Comparison of ENCODE assay signal across 8 mouse cellular contexts in the genomic region with DNA sequence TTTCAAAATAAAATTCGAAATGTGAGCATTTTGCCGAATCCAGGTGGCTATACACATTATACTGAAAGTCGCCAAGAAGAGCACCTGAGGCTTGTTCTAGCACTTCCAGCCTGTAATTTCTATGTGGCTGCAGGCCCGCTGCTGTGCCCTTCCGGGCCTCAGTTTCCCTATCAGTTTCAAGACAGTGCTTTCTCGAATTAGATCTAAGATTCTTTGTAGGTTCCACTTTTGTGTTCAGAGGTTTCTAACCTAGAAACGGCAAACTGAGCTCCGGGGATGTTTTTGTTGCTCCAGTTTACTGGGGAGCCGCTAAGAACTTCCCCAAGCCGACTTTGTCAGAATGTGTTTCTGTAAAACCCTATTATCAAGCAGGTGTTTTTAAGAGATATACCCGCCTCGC. TPM values are rescaled to one million over a fixed set of nuclear protein-coding genes. Genes with fewer than 3 reads are reported as not detected.
DNase-seq lines count a peak whose midpoint lies in the region; ATAC-seq and TF ChIP-seq lines count a peak whose summit lies in the region.

No protein-coding gene starts in this region.

- peaks cover 23% of the 10 kb centered on the region for H3K4me1 ChIP-seq in heart, embryonic 10.5 days
- peaks cover 10 to 15% of the 10 kb centered on the region in 2 experiments for H3K4me1 ChIP-seq in MEL (ENCODE audit: control insufficient read depth in 1 of 2, insufficient read depth in 2 of 2, low read length in 2 of 2)
- peaks cover 21% of the 10 kb centered on the region for H3K4me1 ChIP-seq in heart, embryonic 16.5 days (ENCODE audit: control insufficient read depth, insufficient read depth, low read length)
- peaks cover 7 to 9% of the 10 kb centered on the region in 2 experiments for H3K4me1 ChIP-seq in liver, embryonic 14.5 days (replicated peaks; ENCODE audit: control insufficient read depth in 2 of 2, insufficient read depth in 2 of 2, low read length in 1 of 2)

- 52% methylated on average over 12 of the region's 12 CpGs for WGBS in heart, embryonic 10.5 days
- 45% methylated on average over 12 of the region's 12 CpGs for WGBS in heart, embryonic 16.5 days
- 20% methylated on average over 12 of the region's 12 CpGs for WGBS in liver, embryonic 14.5 days (ENCODE audit: insufficient replicate concordance)

- intact Hi-C loops in heart, postnatal 14 days (cut with DNase I), result loop anchor here (5.0 kb wide), 1 partner anchor 235 kb away; a partner anchor contains a TSS

- no peak for ATAC-seq in heart, embryonic 16.5 days (replicated peaks; ENCODE audit: extremely low read depth, insufficient read depth, low FRiP score)
- ATAC-seq in liver, embryonic 14.5 days (ENCODE audit: insufficient read depth), result no peak
- no peak for ATAC-seq in granulocyte monocyte progenitor cell, adult 5-6 weeks (replicated peaks; ENCODE audit: poor library complexity, severe bottlenecking)

- H3K9me3 ChIP-seq in heart, embryonic 10.5 days, result no peaks in the 10 kb centered on the region
- H3K9me3 ChIP-seq in MEL (replicated peaks; ENCODE audit: insufficient read depth, low read length), result no peaks in the 10 kb centered on the region
- H3K9me3 ChIP-seq in heart, embryonic 16.5 days (replicated peaks; ENCODE audit: control insufficient read depth, low read length), result no peaks in the 10 kb centered on the region
- H3K9me3 ChIP-seq in liver, embryonic 14.5 days (ENCODE audit: control insufficient read depth, low read length), result no peaks in the 10 kb centered on the region

- peak overlapping the region; percentile 88 for H3K4me2 ChIP-seq in heart, embryonic 16.5 days (ENCODE audit: low read depth, low read length)
- peak overlapping the region; percentile 86 for H3K4me2 ChIP-seq in liver, embryonic 14.5 days (ENCODE audit: low read depth)

- peak overlapping the region; percentile 78 for H3K4me3 ChIP-seq in heart, embryonic 10.5 days
- peak overlapping the region; percentile 83 to 96 for H3K4me3 ChIP-seq in MEL (ENCODE audit: control insufficient read depth in 1 of 2, insufficient read depth in 1 of 2, low read depth in 2 of 2, low read length in 2 of 2)
- peak overlapping the region; percentile 80 for H3K4me3 ChIP-seq in heart, embryonic 16.5 days (ENCODE audit: low read length)
- H3K4me3 ChIP-seq in liver, embryonic 14.5 days (ENCODE audit: insufficient read depth in 1 of 2, low read depth in 2 of 2, low read length in 2 of 2), result peak overlapping the region; percentile 83 to 86

- H3K27me3 ChIP-seq in heart, embryonic 10.5 days (ENCODE audit: insufficient read depth, poor library complexity, severe bottlenecking), result no peaks in the 10 kb centered on the region
- H3K27me3 ChIP-seq in MEL (ENCODE audit: control insufficient read depth in 1 of 2, insufficient read depth in 2 of 2, low read length in 2 of 2), result no peaks in the 10 kb centered on the region
- H3K27me3 ChIP-seq in heart, embryonic 16.5 days (ENCODE audit: control insufficient read depth, insufficient read depth, low read length), result no peaks in the 10 kb centered on the region
- H3K27me3 ChIP-seq in liver, embryonic 14.5 days (ENCODE audit: control insufficient read depth, insufficient read depth, low read length), result no peaks in the 10 kb centered on the region

- no peaks in the 10 kb centered on the region for H3K36me3 ChIP-seq in heart, embryonic 10.5 days
- peaks cover 0 to 28% of the 10 kb centered on the region in 2 experiments; a peak in 2 of 4 replicates for H3K36me3 ChIP-seq in MEL (ENCODE audit: control insufficient read depth in 1 of 2, insufficient read depth in 2 of 2, low read length in 2 of 2)
- H3K36me3 ChIP-seq in heart, embryonic 16.5 days (ENCODE audit: control insufficient read depth, insufficient read depth), result no peaks in the 10 kb centered on the region
- no peaks in the 10 kb centered on the region for H3K36me3 ChIP-seq in liver, embryonic 14.5 days (replicated peaks; ENCODE audit: control insufficient read depth, insufficient read depth, low read depth)

- H3K9ac ChIP-seq in MEL (ENCODE audit: control insufficient read depth, low read depth, low read length, poor library complexity, severe bottlenecking), result peak overlapping the region; percentile 96
- H3K9ac ChIP-seq in heart, embryonic 16.5 days (ENCODE audit: low read length), result peak overlapping the region; percentile 90
- peak overlapping the region; percentile 78 for H3K9ac ChIP-seq in liver, embryonic 14.5 days (replicated peaks)

- TF ChIP-seq CTCF in MEL (IDR thresholded peaks at IDR 0.05 in 2 of 3, conservative IDR thresholded peaks at IDR 0.05 in 1 of 3; ENCODE audit: control insufficient read depth in 1 of 3, insufficient read depth in 1 of 3, low read depth in 2 of 3, low read length in 3 of 3, poor library complexity in 1 of 3, severe bottlenecking in 1 of 3), result no peak
- no peak for TF ChIP-seq CTCF in liver, embryonic 14.5 days (IDR thresholded peaks at IDR 0.05; ENCODE audit: low read depth)

- TF ChIP-seq RAD21 in MEL (IDR thresholded peaks at IDR 0.05; ENCODE audit: low read depth, low read length), result no peak

- H3K27ac ChIP-seq in heart, embryonic 10.5 days, result peak overlapping the region; percentile 96
- peak overlapping the region; percentile 80 for H3K27ac ChIP-seq in MEL (ENCODE audit: control insufficient read depth, low read depth, low read length)
- peak overlapping the region; percentile 76; the same call in 1 of the 2 replicates for H3K27ac ChIP-seq in heart, embryonic 16.5 days (ENCODE audit: low read length)
- peak overlapping the region; percentile 28 for H3K27ac ChIP-seq in liver, embryonic 14.5 days

- peak in 1 of 2 experiments; percentile 34; a peak in 1 of 4 replicates for TF ChIP-seq EP300 in MEL (IDR thresholded peaks at IDR 0.05; ENCODE audit: low read depth in 1 of 2, low read length in 2 of 2)
- peak; percentile 21; the same call in 1 of the 2 replicates for TF ChIP-seq EP300 in liver, embryonic 14.5 days (IDR thresholded peaks at IDR 0.05; ENCODE audit: low read depth)

- peaks cover 16% of the 10 kb centered on the region for H3K79me2 ChIP-seq in MEL (ENCODE audit: control insufficient read depth, insufficient read depth, low read length, poor library complexity)

- no peak for DNase-seq in heart, embryonic 10.5 days (ENCODE audit: low spot score)
- no peak for DNase-seq in heart, postnatal 14 days
- peak; percentile 74 for DNase-seq in MEL (ENCODE audit: low read depth, low spot score)
- DNase-seq in liver, embryonic 14.5 days (ENCODE audit: low read depth in 3 of 3, low spot score in 3 of 3), result peak in 1 of 3 experiments; percentile 6
- DNase-seq in thymus, postnatal 25 days, result peak; percentile 32
- no peak for DNase-seq in urinary bladder, adult 2 months (ENCODE audit: low spot score)

- no peak for TF ChIP-seq POLR2A in MEL (IDR thresholded peaks at IDR 0.05; ENCODE audit: control insufficient read depth in 1 of 2, insufficient read depth in 1 of 2, low read depth in 1 of 2, low read length in 2 of 2, poor library complexity in 1 of 2)

TF ChIP-seq in MEL, 35 proteins besides CTCF, POLR2A, EP300 and RAD21 (continues in another document):
- TF ChIP-seq CHD2 (IDR thresholded peaks at IDR 0.05; ENCODE audit: low read length), result no peak
- 0 out of 2 replicates have a peak, but pooled peaks have one; percentile 2 for TF ChIP-seq HCFC1 (IDR thresholded peaks at IDR 0.05; ENCODE audit: low read depth, low read length)
- peak; percentile 47; the same call in 1 of the 2 replicates for TF ChIP-seq TAL1 (IDR thresholded peaks at IDR 0.05; ENCODE audit: low read length)
- peak; percentile 17; the same call in 1 of the 2 replicates for TF ChIP-seq TCF12 (IDR thresholded peaks at IDR 0.05; ENCODE audit: low read depth, low read length)

RNA-seq across cellular contexts. Expression of a gene that starts 0.8 kb away (rescaled TPM):
- 21.4 and 29.7 TPM in 2 replicates for polyA plus RNA-seq in heart, embryonic 10.5 days (2016; fragmentation: Nextera tagmentation; extraction: Ambion mirVana)
- total RNA-seq in heart, postnatal 14 days (2021), result 10 to 100 TPM; 17.1 to 17.3 TPM
- total RNA-seq in MEL (2012; rRNA removed), result 18.3 and 18.9 TPM in 2 replicates
- polyA plus RNA-seq in MEL (2012; ENCODE audit: insufficient read depth in 1 of 2, insufficient read length in 2 of 2, low read depth in 1 of 2, low replicate concordance in 2 of 2, missing spikeins in 1 of 2), result 10 to 100 TPM in 1 of 2 experiments, not detected in 1; 22.0 TPM
- 20.7 and 23.4 TPM in 2 replicates for polyA plus RNA-seq in heart, embryonic 16.5 days (2015; fragmentation: Nextera tagmentation; extraction: Ambion mirVana)
- 2.8 and 4.9 TPM in 2 replicates for polyA plus RNA-seq in liver, embryonic 14.5 days (2012; rRNA removed)
- polyA plus RNA-seq in liver, embryonic 14.5 days (2014; fragmentation: Nextera tagmentation; extraction: Ambion mirVana), result 7.2 and 7.8 TPM in 2 replicates
- 13.8 and 16.1 TPM in 2 replicates for polyA plus RNA-seq in urinary bladder, adult 2 months (2012; rRNA removed)
- total RNA-seq in granulocyte monocyte progenitor cell, adult 5-6 weeks (2014; fragmentation: Nextera tagmentation), result 40.5 and 47.2 TPM in 2 replicates
- total RNA-seq in granulocyte monocyte progenitor cell, adult 5-6 weeks (2017), result 52.3 and 55.7 TPM in 2 replicates

RNA-seq across cellular contexts. Expression of a gene that starts 25.4 kb away (rescaled TPM):
- polyA plus RNA-seq in heart, embryonic 10.5 days (2016; fragmentation: Nextera tagmentation; extraction: Ambion mirVana), result 14.5 and 16.1 TPM in 2 replicates
- 10 to 100 TPM; 20.0 to 21.9 TPM for total RNA-seq in heart, postnatal 14 days (2021)
- total RNA-seq in MEL (2012; rRNA removed), result 9.9 and 10.7 TPM in 2 replicates
- 10 to 100 TPM in 1 of 2 experiments, not detected in 1; 26.1 TPM for polyA plus RNA-seq in MEL (2012; ENCODE audit: insufficient read depth in 1 of 2, insufficient read length in 2 of 2, low read depth in 1 of 2, low replicate concordance in 2 of 2, missing spikeins in 1 of 2)
- polyA plus RNA-seq in heart, embryonic 16.5 days (2015; fragmentation: Nextera tagmentation; extraction: Ambion mirVana), result 15.1 and 17.8 TPM in 2 replicates
- polyA plus RNA-seq in liver, embryonic 14.5 days (2012; rRNA removed), result 6.0 and 7.3 TPM in 2 replicates
- polyA plus RNA-seq in liver, embryonic 14.5 days (2014; fragmentation: Nextera tagmentation; extraction: Ambion mirVana), result 8.0 and 8.1 TPM in 2 replicates
- 17.6 and 18.0 TPM in 2 replicates for polyA plus RNA-seq in urinary bladder, adult 2 months (2012; rRNA removed)
- 31.2 and 38.9 TPM in 2 replicates for total RNA-seq in granulocyte monocyte progenitor cell, adult 5-6 weeks (2014; fragmentation: Nextera tagmentation)
- 28.2 and 32.5 TPM in 2 replicates for total RNA-seq in granulocyte monocyte progenitor cell, adult 5-6 weeks (2017)

RNA-seq across cellular contexts. Expression of a gene that starts 46.0 kb away (rescaled TPM):
- polyA plus RNA-seq in heart, embryonic 10.5 days (2016; fragmentation: Nextera tagmentation; extraction: Ambion mirVana), result 0.15 and 0.20 TPM in 2 replicates
- total RNA-seq in heart, postnatal 14 days (2021), result not detected
- total RNA-seq in MEL (2012; rRNA removed), result not detected in 2 replicates
- not detected for polyA plus RNA-seq in MEL (2012; ENCODE audit: insufficient read depth in 1 of 2, insufficient read length in 2 of 2, low read depth in 1 of 2, low replicate concordance in 2 of 2, missing spikeins in 1 of 2)
- not detected in 2 replicates for polyA plus RNA-seq in heart, embryonic 16.5 days (2015; fragmentation: Nextera tagmentation; extraction: Ambion mirVana)
- polyA plus RNA-seq in liver, embryonic 14.5 days (2012; rRNA removed), result not detected in 2 replicates
- polyA plus RNA-seq in liver, embryonic 14.5 days (2014; fragmentation: Nextera tagmentation; extraction: Ambion mirVana), result not detected in 2 replicates
- not detected in 2 replicates for polyA plus RNA-seq in urinary bladder, adult 2 months (2012; rRNA removed)
- not detected in 2 replicates for total RNA-seq in granulocyte monocyte progenitor cell, adult 5-6 weeks (2014; fragmentation: Nextera tagmentation)
- total RNA-seq in granulocyte monocyte progenitor cell, adult 5-6 weeks (2017), result not detected in 2 replicates

Comparison
In these comparisons a context has a peak if more than half of its experiments do, and no peak if none do; other contexts are left out.
1. DNase-seq: peak in MEL (single experiment) and thymus, postnatal 25 days (single experiment); none in heart, embryonic 10.5 days (single experiment), heart, postnatal 14 days (0 of 2) and urinary bladder, adult 2 months (single experiment).
2. H3K27ac ChIP-seq: peak in every context shown above with its lines; median percentile 96 in heart, embryonic 10.5 days; 80 in MEL; 76 in heart, embryonic 16.5 days; 28 in liver, embryonic 14.5 days.
3. Peak in every context shown above with its lines, with median percentiles within 50 percentile points of each other: H3K4me3 ChIP-seq and H3K9ac ChIP-seq.